In the genomic region with DNA sequence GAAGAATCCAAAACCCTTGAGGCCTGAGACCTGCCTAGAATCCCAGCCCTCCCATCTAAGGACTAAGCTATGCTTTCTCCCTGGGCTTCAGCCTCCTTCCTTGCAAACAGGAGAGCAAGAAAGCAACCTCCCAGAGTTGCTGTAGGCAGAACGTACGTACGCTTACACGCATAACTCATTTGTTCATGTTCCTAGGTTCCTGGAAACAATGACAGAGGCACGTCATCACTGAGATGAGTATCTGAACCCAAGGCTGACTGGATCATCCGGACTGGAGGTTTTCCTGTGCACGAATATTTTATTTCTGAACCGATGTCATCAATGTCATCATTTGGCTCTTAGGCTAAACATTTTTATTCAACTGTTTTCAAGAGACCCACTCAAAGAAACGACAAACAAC, we compare ENCODE assay signal across 12 mouse cellular contexts. TPM values are rescaled to one million over a fixed set of nuclear protein-coding genes. Genes with fewer than 3 reads are reported as not detected.
DNase-seq lines count a peak whose midpoint lies in the region; ATAC-seq and TF ChIP-seq lines count a peak whose summit lies in the region.
"Had no signal": no experiment of that assay in that cellular context is flagged by ENCODE, and none has a peak within 500 bp of the region (broad histone marks: within the 10 kb centered on the region; RNA-seq: fewer than 3 reads in every experiment).

No protein-coding gene starts in this region.

- no peak for ATAC-seq in forebrain, embryonic 13.5 days
- no peak for ATAC-seq in forebrain, embryonic 11.5 days (replicated peaks; ENCODE audit: low FRiP score)

- H3K27me3 ChIP-seq in forebrain, embryonic 13.5 days = 0 out of 2 replicates have a peak, but pooled peaks cover 3% of the 10 kb centered on the region
- no peaks in the 10 kb centered on the region; the same call in 1 of the 2 replicates for H3K27me3 ChIP-seq in forebrain, embryonic 11.5 days (ENCODE audit: control insufficient read depth, insufficient read depth, low read length)
- H3K27me3 ChIP-seq: limb, embryonic 13.5 days had no signal

- H3K4me3 ChIP-seq in forebrain, embryonic 13.5 days = no peak overlapping the region
- no peak overlapping the region for H3K4me3 ChIP-seq in forebrain, embryonic 11.5 days (ENCODE audit: low read depth, low read length)
- H3K4me3 ChIP-seq in layer of hippocampus, adult 2 months = peak overlapping the region; percentile 43
- H3K4me3 ChIP-seq: limb, embryonic 13.5 days had no signal

- H3K4me1 ChIP-seq in forebrain, embryonic 13.5 days = peaks cover 54% of the 10 kb centered on the region
- peaks cover 29% of the 10 kb centered on the region for H3K4me1 ChIP-seq in forebrain, embryonic 11.5 days (replicated peaks; ENCODE audit: control insufficient read depth, insufficient read depth, low read length)

- no peak overlapping the region; the same call in 1 of the 2 replicates for H3K9ac ChIP-seq in forebrain, embryonic 13.5 days
- no peak overlapping the region for H3K9ac ChIP-seq in forebrain, embryonic 11.5 days (ENCODE audit: low read length)
- H3K9ac ChIP-seq: limb, embryonic 13.5 days had no signal

- no peak overlapping the region for H3K27ac ChIP-seq in forebrain, embryonic 13.5 days
- H3K27ac ChIP-seq in forebrain, embryonic 11.5 days (ENCODE audit: low read depth, low read length) = no peak overlapping the region
- H3K27ac ChIP-seq in layer of hippocampus, adult 2 months = peak overlapping the region; percentile 61
- H3K27ac ChIP-seq: limb, embryonic 13.5 days; stomach, postnatal 0 days had no signal

- H3K9me3 ChIP-seq in forebrain, embryonic 13.5 days (replicated peaks) = no peaks in the 10 kb centered on the region
- no peaks in the 10 kb centered on the region for H3K9me3 ChIP-seq in forebrain, embryonic 11.5 days (ENCODE audit: control insufficient read depth, low read length)
- H3K9me3 ChIP-seq: limb, embryonic 13.5 days had no signal

- TF ChIP-seq CTCF in layer of hippocampus, adult 2 months (conservative IDR thresholded peaks at IDR 0.05) = no peak

- peak overlapping the region; percentile 42 for H3K4me2 ChIP-seq in forebrain, embryonic 13.5 days
- no peak overlapping the region for H3K4me2 ChIP-seq in forebrain, embryonic 11.5 days (ENCODE audit: low read depth, low read length, severe bottlenecking)
- H3K4me2 ChIP-seq: limb, embryonic 13.5 days had no signal

- DNase-seq in forebrain, embryonic 11.5 days (ENCODE audit: low spot score) = no peak
- no peak for DNase-seq in layer of hippocampus, adult 2 months (ENCODE audit: low spot score in 2 of 2)
- no peak for DNase-seq in layer of hippocampus, postnatal 36 days
- peak; percentile 64 for DNase-seq in brain, adult 2 months (ENCODE audit: low read depth, low spot score)
- peak; percentile 33 for DNase-seq in naive thymus-derived CD4-positive, alpha-beta T cell, adult 2 months (ENCODE audit: low read depth)
- DNase-seq in lung, postnatal 14 days = no peak
- DNase-seq in urinary bladder, postnatal 4 days (ENCODE audit: low spot score in 2 of 2) = no peak
- DNase-seq: cerebellum, adult 9-11 months; gastrocnemius, postnatal 25 days had no signal

- 0 out of 2 replicates have a peak, but pooled peaks cover 3% of the 10 kb centered on the region for H3K36me3 ChIP-seq in forebrain, embryonic 13.5 days (ENCODE audit: poor library complexity, severe bottlenecking)
- H3K36me3 ChIP-seq in forebrain, embryonic 11.5 days (ENCODE audit: control insufficient read depth, insufficient read depth, low read length) = no peaks in the 10 kb centered on the region
- H3K36me3 ChIP-seq: limb, embryonic 13.5 days had no signal

- 72% methylated on average over 9 of the region's 9 CpGs for WGBS in forebrain, embryonic 13.5 days
- 78% methylated on average over 9 of the region's 9 CpGs for WGBS in forebrain, embryonic 11.5 days

RNA-seq across cellular contexts. Expression of a gene that starts 2.4 kb away (rescaled TPM):
- 62.4 and 65.2 TPM in 2 replicates for polyA plus RNA-seq in forebrain, embryonic 13.5 days (2015; fragmentation: Nextera tagmentation; extraction: Ambion mirVana)
- polyA plus RNA-seq in forebrain, embryonic 11.5 days (2014; fragmentation: Nextera tagmentation; extraction: Ambion mirVana) = 45.5 and 48.2 TPM in 2 replicates
- total RNA-seq in layer of hippocampus, adult 2 months (2021) = 100 to 1,000 TPM; 324 to 355 TPM
- 100 to 1,000 TPM; 308 to 355 TPM for total RNA-seq in layer of hippocampus, postnatal 36 days (2021)

Comparison
In these comparisons a context has a peak if more than half of its experiments do, and no peak if none do; other contexts are left out.
1. DNase-seq: peak in brain, adult 2 months (single experiment) and naive thymus-derived CD4-positive, alpha-beta T cell, adult 2 months (single experiment); none in forebrain, embryonic 11.5 days (single experiment), layer of hippocampus, adult 2 months (0 of 2), layer of hippocampus, postnatal 36 days (0 of 2), lung, postnatal 14 days (single experiment) and urinary bladder, postnatal 4 days (0 of 2).